Mouse (Mus musculus) heart, postnatal 0 days (tissue): ENCODE data around the gene Tagln.

Experiments
- CTCF ChIP-seq: IDR thresholded peaks from 2 replicates; pipeline ENCODE4 v1.5.1; 2016; ENCODE audit warnings: antibody characterized with exemption, control low read depth, low read depth
- EP300 ChIP-seq: IDR thresholded peaks from 2 replicates; pipeline ENCODE4 v1.6.1; 2016; ENCODE audit warnings: antibody characterized with exemption, low read depth

DNA sequence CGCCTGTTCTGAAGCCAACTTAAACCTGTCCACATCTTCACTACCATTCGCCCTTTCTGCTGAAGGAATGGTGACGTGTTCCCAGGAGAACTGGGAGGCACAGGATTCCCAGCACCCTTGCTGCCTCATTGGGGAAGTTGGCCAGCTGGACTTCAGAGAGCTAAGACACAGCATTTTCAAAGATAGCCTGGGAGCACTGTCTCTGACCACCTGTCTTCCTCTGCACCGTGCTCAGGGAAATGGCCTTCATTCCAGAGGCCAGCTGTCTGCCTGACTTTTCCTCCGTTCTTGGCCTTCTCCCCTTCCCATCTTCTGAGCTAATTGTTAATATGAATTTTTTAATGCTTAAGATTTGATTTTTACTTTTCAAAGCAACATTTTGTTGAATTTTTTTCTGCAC lies 6.6 kb downstream of the Tagln start:
- TF ChIP-seq CTCF (no peak), EP300 (no peak)
